Mouse (Mus musculus) heart, embryonic 14.5 days (tissue): ENCODE data around the gene Brix1. TPM values are rescaled to one million over a fixed set of nuclear protein-coding genes. Genes with fewer than 3 reads are reported as not detected.
A peak's percentile ranks its signal among the peaks of the same experiment; 100 is the strongest.
"Not testable (repeated sequence)": the region's sequence is repeated elsewhere in the genome, so short reads cannot be mapped to it uniquely, and the experiment has no call there.

Experiments
- ATAC-seq: fragments of 200-750 bp; cut with Nextera tagmentation; 2 replicates; pipeline ENCODE4 v1.8.0; 2017; ENCODE audit warnings: low read depth, moderate TSS enrichment; ENCODE audit not compliant: insufficient number of reproducible peaks, insufficient read depth, low FRiP score
- H3K27ac ChIP-seq, 2 experiments: fragments of 200-500 bp in 1 of 2; fragments of 300-500 bp in 1 of 2; sonication (generic) in 1 of 2; replicated peaks in 1 of 2; 2 replicates each; pipeline ENCODE4 v1.5.1; 2012 to 2014; ENCODE audit warnings: low read depth in 2 of 2, low read length in 2 of 2, control low read depth in 1 of 2, mild to moderate bottlenecking in 1 of 2, mixed read lengths in 1 of 2; ENCODE audit not compliant: control insufficient read depth in 1 of 2, insufficient read depth in 1 of 2
- H3K27me3 ChIP-seq: fragments of 300-500 bp; sonication (generic); 2 replicates; pipeline ENCODE4 v1.6.1; 2014; ENCODE audit warnings: mild to moderate bottlenecking, low read length, control low read depth; ENCODE audit not compliant: control insufficient read depth, insufficient read depth
- H3K36me3 ChIP-seq: fragments of 300-500 bp; sonication (generic); 2 replicates; pipeline ENCODE4 v1.6.1; 2014; ENCODE audit warnings: mild to moderate bottlenecking, control low read depth, low read length, mixed read lengths; ENCODE audit not compliant: control insufficient read depth, insufficient read depth
- H3K4me1 ChIP-seq, 2 experiments: fragments of 200-500 bp in 1 of 2; fragments of 300-500 bp in 1 of 2; sonication (generic) in 1 of 2; 2 replicates each; pipeline ENCODE4 v1.6.1; 2012 to 2014; ENCODE audit warnings: low read length in 2 of 2, control low read depth in 1 of 2, mixed read lengths in 1 of 2; ENCODE audit not compliant: control insufficient read depth in 2 of 2, insufficient read depth in 2 of 2
- H3K4me2 ChIP-seq: fragments of 300-500 bp; sonication (generic); 2 replicates; pipeline ENCODE4 v1.6.1; 2014; ENCODE audit warnings: mild to moderate bottlenecking, low read length
- H3K4me3 ChIP-seq, 2 experiments: fragments of 200-500 bp in 1 of 2; fragments of 300-500 bp in 1 of 2; sonication (generic) in 1 of 2; 2 replicates each; pipeline ENCODE4 v1.5.1; 2012 to 2014; ENCODE audit warnings: low read length in 2 of 2, mild to moderate bottlenecking in 2 of 2, control low read depth in 1 of 2, low read depth in 1 of 2, moderate library complexity in 1 of 2; ENCODE audit not compliant: control insufficient read depth in 1 of 2, insufficient read depth in 1 of 2
- H3K9ac ChIP-seq: fragments of 300-500 bp; sonication (generic); 2 replicates; pipeline ENCODE4 v1.6.1; 2014; ENCODE audit warnings: mild to moderate bottlenecking, low read length
- H3K9me3 ChIP-seq: fragments of 300-500 bp; sonication (generic); 2 replicates; pipeline ENCODE4 v1.6.1; 2016; ENCODE audit warnings: low read length, control low read depth; ENCODE audit not compliant: control insufficient read depth
- WGBS: fragments of 180-500 bp; shearing (Covaris S2); extraction: QIAGEN DNeasy Blood & Tissue Kit; methylation state at CpG from one replicate; pipeline ENCODE4 v1.1.7; 2014; 5-methylcytosine and 5-hydroxymethylcytosine counted together
- polyA plus RNA-seq: library from polyadenylated mRNA; unstranded; fragments of >200 nt; fragmentation: Nextera tagmentation; extraction: Ambion mirVana; gene quantifications from 2 replicates; pipeline ENCODE4 v1.2.1, GENCODE M21; 2014

The Brix1 gene
- polyA plus RNA-seq: 55.9 and 58.8 TPM in 2 replicates

- ATAC-seq: peak; percentile 98
- H3K9ac ChIP-seq: peak within 1 kb of the TSS; percentile 89
- H3K36me3 ChIP-seq: peaks cover 44% of the 10 kb centered on the region
- no peaks in the 10 kb centered on the region for H3K27me3 ChIP-seq
- H3K4me1 ChIP-seq: peaks cover 0 to 15% of the 10 kb centered on the region in 2 experiments; a peak in 2 of 4 replicates
- peak within 1 kb of the TSS; percentile 95 for H3K4me3 ChIP-seq
- no peaks in the 10 kb centered on the region for H3K9me3 ChIP-seq
- H3K27ac ChIP-seq: peak within 1 kb of the TSS; percentile 58 to 64
- under 1% methylated on average over 58 of the region's 58 CpGs for WGBS
- peak within 1 kb of the TSS; percentile 83 for H3K4me2 ChIP-seq
Measured at GRCm38 (mm10) chr15:10485484-10486364, at the start of gene Brix1, which contains the start of gene Rad1. Gene Brix1 (minus strand): TSS chr15:10485947. Gene Rad1 (plus strand): TSS chr15:10486018.

- no peak for ATAC-seq
- Histone ChIP-seq H3K4me1 (peaks cover 0 to 4% of the 10 kb centered on the region in 2 experiments; a peak in 1 of 4 replicates), H3K36me3 (no peaks in the 10 kb centered on the region), H3K4me2 (no peak overlapping the region), H3K27ac (no peak overlapping the region), H3K27me3 (no peaks in the 10 kb centered on the region), H3K4me3 (no peak overlapping the region), H3K9ac (no peak overlapping the region), H3K9me3 (no peaks in the 10 kb centered on the region)
- 74% methylated on average over 5 of the region's 5 CpGs for WGBS
Measured at GRCm38 (mm10) chr15:10534591-10534990, 48.8 kb upstream of the Brix1 start.

- H3K36me3 ChIP-seq, H3K27ac ChIP-seq, H3K9me3 ChIP-seq, H3K9ac ChIP-seq, H3K4me3 ChIP-seq, H3K27me3 ChIP-seq, ATAC-seq, H3K4me2 ChIP-seq, H3K4me1 ChIP-seq: not testable (repeated sequence)
- 88% methylated on average over 10 of the region's 10 CpGs for WGBS
Measured at GRCm38 (mm10) chr15:10533361-10533760, 47.6 kb upstream of the Brix1 start.

GRCm38 (mm10) chr15:10531352-10531751 lies 45.6 kb upstream of the Brix1 start:
- Histone ChIP-seq H3K27ac (no peak overlapping the region), H3K4me2 (no peak overlapping the region), H3K4me3 (no peak overlapping the region), H3K27me3 (no peaks in the 10 kb centered on the region), H3K9ac (no peak overlapping the region), H3K4me1 (peaks cover 0 to 4% of the 10 kb centered on the region in 2 experiments; a peak in 1 of 4 replicates), H3K9me3 (no peaks in the 10 kb centered on the region), H3K36me3 (no peaks in the 10 kb centered on the region)
- ATAC-seq: no peak
- 33% methylated on average over 4 of the region's 4 CpGs for WGBS

GRCm38 (mm10) chr15:10525896-10526295 lies 40.1 kb upstream of the Brix1 start:
- no peak for ATAC-seq
- Histone ChIP-seq H3K9me3 (no peaks in the 10 kb centered on the region), H3K27me3 (no peaks in the 10 kb centered on the region), H3K36me3 (no peaks in the 10 kb centered on the region), H3K4me3 (no peak overlapping the region), H3K4me1 (peaks cover 0 to 3% of the 10 kb centered on the region in 2 experiments; a peak in 1 of 4 replicates), H3K27ac (no peak overlapping the region), H3K4me2 (no peak overlapping the region), H3K9ac (no peak overlapping the region)
- WGBS: 59% methylated on average over 1 of the region's 1 CpGs

- H3K9me3 ChIP-seq: no peaks in the 10 kb centered on the region
- WGBS: 87% methylated on average over 7 of the region's 7 CpGs
- H3K4me2 ChIP-seq: no peak overlapping the region
- no peak overlapping the region for H3K27ac ChIP-seq
- no peak for ATAC-seq
- H3K4me1 ChIP-seq: no peaks in the 10 kb centered on the region
- H3K27me3 ChIP-seq: no peaks in the 10 kb centered on the region
- no peaks in the 10 kb centered on the region for H3K36me3 ChIP-seq
- no peak overlapping the region for H3K9ac ChIP-seq
- H3K4me3 ChIP-seq: no peak overlapping the region
Measured at GRCm38 (mm10) chr15:10515166-10515565, 29.4 kb upstream of the Brix1 start.

GRCm38 (mm10) chr15:10506099-10506498 lies 20.4 kb upstream of the Brix1 start:
- H3K4me2 ChIP-seq: no peak overlapping the region
- ATAC-seq: no peak
- H3K4me1 ChIP-seq: no peaks in the 10 kb centered on the region
- 61% methylated on average over 11 of the region's 11 CpGs for WGBS
- no peaks in the 10 kb centered on the region for H3K27me3 ChIP-seq
- no peak overlapping the region for H3K4me3 ChIP-seq
- H3K9me3 ChIP-seq: no peaks in the 10 kb centered on the region
- H3K27ac ChIP-seq: no peak overlapping the region
- no peaks in the 10 kb centered on the region for H3K36me3 ChIP-seq
- H3K9ac ChIP-seq: no peak overlapping the region
